Mouse (Mus musculus) forebrain, embryonic 13.5 days (tissue): ENCODE results near the gene Stk26. TPM values are rescaled to one million over a fixed set of nuclear protein-coding genes. Genes with fewer than 3 reads are reported as not detected.
A peak's percentile ranks its signal among the peaks of the same experiment; 100 is the strongest.

ENCODE experiments used
- ATAC-seq: fragments of 200-750 bp; cut with Nextera tagmentation; 2 replicates; pipeline ENCODE4 v1.8.0; 2017
- H3K27ac ChIP-seq: fragments of 300-500 bp; sonication (generic); 2 replicates; pipeline ENCODE4 v1.5.1; 2015; ENCODE audit warnings: inconsistent platforms, mild to moderate bottlenecking, moderate library complexity
- H3K27me3 ChIP-seq: fragments of 300-500 bp; sonication (generic); 2 replicates; pipeline ENCODE4 v1.6.1; 2015; ENCODE audit warnings: mild to moderate bottlenecking, inconsistent platforms
- H3K36me3 ChIP-seq: fragments of 300-500 bp; sonication (generic); 2 replicates; pipeline ENCODE4 v1.6.1; 2015; ENCODE audit warnings: mild to moderate bottlenecking, inconsistent platforms; ENCODE audit not compliant: poor library complexity, severe bottlenecking
- H3K4me1 ChIP-seq: fragments of 300-500 bp; sonication (generic); 2 replicates; pipeline ENCODE4 v1.6.1; 2015; ENCODE audit warnings: inconsistent platforms
- H3K4me2 ChIP-seq: fragments of 300-500 bp; sonication (generic); 2 replicates; pipeline ENCODE4 v1.6.1; 2015; ENCODE audit warnings: inconsistent platforms, mild to moderate bottlenecking, moderate library complexity
- H3K4me3 ChIP-seq: fragments of 300-500 bp; sonication (generic); 2 replicates; pipeline ENCODE4 v1.5.1; 2015; ENCODE audit warnings: mild to moderate bottlenecking, inconsistent platforms
- H3K9ac ChIP-seq: fragments of 300-500 bp; sonication (generic); 2 replicates; pipeline ENCODE4 v1.6.1; 2015; ENCODE audit warnings: mild to moderate bottlenecking, inconsistent platforms
- H3K9me3 ChIP-seq: fragments of 300-500 bp; sonication (generic); replicated peaks from 2 replicates; pipeline ENCODE4 v1.6.1; 2016; ENCODE audit warnings: inconsistent platforms
- WGBS: fragments of 180-500 bp; shearing (Covaris S2); methylation state at CpG from one replicate; pipeline ENCODE4 v1.1.7; 2015; 5-methylcytosine and 5-hydroxymethylcytosine counted together
- polyA plus RNA-seq: library from polyadenylated mRNA; unstranded; fragments of >200 nt; fragmentation: Nextera tagmentation; extraction: Ambion mirVana; gene quantifications from 2 replicates; pipeline ENCODE4 v1.2.1, GENCODE M21; 2015

Gene Stk26
- 1.3 and 1.4 TPM in 2 replicates for polyA plus RNA-seq

DNA sequence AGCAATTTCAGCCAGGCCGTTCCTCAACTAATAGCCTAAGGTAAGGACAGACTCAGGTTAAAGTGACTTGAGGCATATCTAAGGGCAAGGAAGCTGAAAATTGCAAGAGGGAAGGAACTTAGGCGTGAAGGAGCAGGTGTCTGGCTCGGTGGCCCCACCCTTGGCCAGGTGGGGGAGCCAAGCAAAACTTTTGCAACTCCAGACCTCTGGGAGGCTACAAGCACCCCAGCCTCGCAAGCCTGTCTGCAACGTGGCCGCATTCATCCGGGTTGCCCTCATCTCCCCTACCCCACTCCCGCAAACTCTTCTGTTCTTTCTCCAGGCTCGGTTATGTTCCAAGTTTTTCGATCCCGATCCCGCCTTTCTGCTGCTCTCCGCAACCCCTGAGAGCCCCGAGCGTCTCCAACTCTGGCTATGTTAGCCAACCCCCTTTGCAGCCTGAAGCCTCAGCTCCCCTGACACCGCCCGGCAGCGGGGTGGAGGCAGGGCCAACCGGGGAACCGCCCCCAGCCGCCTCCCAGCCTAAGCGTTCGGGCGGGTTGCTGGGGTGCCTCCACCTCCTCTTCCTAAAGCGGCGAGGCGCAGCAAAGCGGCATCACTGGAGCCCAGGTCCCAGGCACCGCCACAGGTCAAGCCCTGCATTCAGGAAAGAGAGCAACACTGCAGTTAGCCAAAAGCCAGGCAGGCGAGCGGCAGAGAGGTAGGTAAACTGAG lies at the start of gene Stk26:
Gene Stk26, plus strand, starts transcription at position 201 of the 714 bp plus-strand sequence.
- Histone ChIP-seq H3K27ac (no peak within 1 kb of the TSS), H3K9ac (peak within 1 kb of the TSS; percentile 46), H3K4me1 (no peaks in the 10 kb centered on the region), H3K4me3 (peak within 1 kb of the TSS; percentile 48), H3K36me3 (no peaks in the 10 kb centered on the region), H3K27me3 (peaks cover 7% of the 10 kb centered on the region; the same call in 1 of the 2 replicates), H3K9me3 (no peaks in the 10 kb centered on the region), H3K4me2 (peak within 1 kb of the TSS; percentile 71)
- peak; percentile 90 for ATAC-seq
- WGBS, result 31% methylated on average over 30 of the region's 31 CpGs

DNA sequence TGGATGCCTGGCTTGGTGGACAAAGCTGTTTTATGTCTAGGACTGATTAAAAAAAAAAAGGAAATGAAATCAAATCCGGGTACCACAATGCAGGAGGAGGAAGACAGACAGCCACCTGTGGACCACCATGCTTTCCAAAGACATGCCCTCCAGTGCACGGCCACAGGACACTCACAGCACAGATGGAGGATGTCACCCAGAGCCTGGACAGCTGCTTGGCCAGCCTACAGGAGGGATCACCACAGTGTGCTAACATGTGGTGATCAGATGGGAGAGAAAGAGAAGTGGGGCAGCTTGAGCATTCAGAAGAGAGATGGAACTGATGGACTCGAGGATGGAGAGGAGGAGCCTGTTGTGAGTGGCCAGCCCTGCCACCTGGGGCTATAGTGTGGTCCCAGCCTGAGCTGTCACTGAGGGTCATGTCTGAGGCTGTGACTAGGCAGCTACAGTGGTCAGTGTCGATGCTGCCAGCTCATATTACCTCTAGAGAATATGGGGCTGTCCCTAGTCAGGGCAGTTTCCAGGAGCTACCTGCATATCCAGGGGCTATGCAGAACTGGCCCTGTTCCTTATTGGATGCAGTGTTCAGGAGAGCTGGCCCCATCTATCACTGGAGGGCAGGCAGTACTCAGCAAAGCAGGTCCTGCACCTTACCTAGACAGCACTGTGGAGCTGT lies 47.7 kb upstream of the Stk26 start:
- Histone ChIP-seq H3K9ac (no peak overlapping the region), H3K9me3 (no peaks in the 10 kb centered on the region), H3K27me3 (no peaks in the 10 kb centered on the region), H3K4me3 (no peak overlapping the region), H3K27ac (no peak overlapping the region), H3K4me2 (no peak overlapping the region), H3K36me3 (no peaks in the 10 kb centered on the region), H3K4me1 (no peaks in the 10 kb centered on the region)
- 75% methylated on average over 4 of the region's 4 CpGs for WGBS
- no peak for ATAC-seq

DNA sequence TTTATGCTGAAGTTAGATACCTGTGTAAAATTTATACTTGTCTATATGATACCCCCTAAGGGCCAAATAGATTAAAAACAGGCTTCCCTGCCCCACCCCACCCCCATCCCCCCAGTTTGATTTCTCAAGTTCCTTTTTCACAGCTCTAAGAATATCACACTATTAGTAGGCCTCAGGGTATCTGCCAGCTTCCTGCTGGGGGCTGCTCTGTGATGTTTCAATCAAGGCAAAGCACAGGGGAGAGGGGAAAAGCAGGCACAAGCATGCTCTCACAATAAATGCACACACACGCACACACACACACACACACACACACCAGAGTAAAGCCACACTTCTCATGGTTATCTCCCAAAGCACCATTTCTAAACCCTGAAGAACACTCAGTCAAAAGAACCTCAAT lies 43.0 kb upstream of the Stk26 start:
- Histone ChIP-seq H3K9ac (no peak overlapping the region), H3K27ac (no peak overlapping the region), H3K4me2 (no peak overlapping the region), H3K36me3 (no peaks in the 10 kb centered on the region), H3K4me1 (0 out of 2 replicates have a peak, but pooled peaks cover 3% of the 10 kb centered on the region), H3K4me3 (no peak overlapping the region), H3K27me3 (no peaks in the 10 kb centered on the region), H3K9me3 (no peaks in the 10 kb centered on the region)
- peak; percentile 27; the same call in 1 of the 2 replicates for ATAC-seq
- 47% methylated on average over 1 of the region's 1 CpGs for WGBS

DNA sequence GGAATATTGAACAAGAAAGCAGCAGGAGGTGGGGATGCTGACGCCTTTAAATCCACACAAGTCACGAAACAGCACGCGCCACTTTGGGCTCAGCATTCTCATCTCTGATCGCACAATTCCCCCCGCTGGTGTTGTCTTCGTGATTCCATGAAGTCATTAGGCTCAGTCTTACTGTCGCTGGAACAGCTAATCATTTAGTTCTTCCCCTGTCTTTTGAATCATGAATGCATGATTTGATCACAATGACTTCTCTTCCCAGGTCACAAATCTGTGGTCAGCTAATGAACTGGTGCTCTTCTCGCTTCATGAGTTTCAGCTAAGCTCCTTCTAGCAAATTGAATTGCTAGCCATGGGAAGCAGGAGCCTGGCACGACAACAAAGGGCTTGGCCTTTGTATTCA lies 42.3 kb upstream of the Stk26 start:
- Histone ChIP-seq H3K9ac (no peak overlapping the region), H3K9me3 (no peaks in the 10 kb centered on the region), H3K4me1 (0 out of 2 replicates have a peak, but pooled peaks cover 3% of the 10 kb centered on the region), H3K36me3 (no peaks in the 10 kb centered on the region), H3K27ac (no peak overlapping the region), H3K4me2 (no peak overlapping the region; the same call in 1 of the 2 replicates), H3K4me3 (no peak overlapping the region), H3K27me3 (no peaks in the 10 kb centered on the region)
- 31% methylated on average over 10 of the region's 10 CpGs for WGBS
- ATAC-seq, result no peak

DNA sequence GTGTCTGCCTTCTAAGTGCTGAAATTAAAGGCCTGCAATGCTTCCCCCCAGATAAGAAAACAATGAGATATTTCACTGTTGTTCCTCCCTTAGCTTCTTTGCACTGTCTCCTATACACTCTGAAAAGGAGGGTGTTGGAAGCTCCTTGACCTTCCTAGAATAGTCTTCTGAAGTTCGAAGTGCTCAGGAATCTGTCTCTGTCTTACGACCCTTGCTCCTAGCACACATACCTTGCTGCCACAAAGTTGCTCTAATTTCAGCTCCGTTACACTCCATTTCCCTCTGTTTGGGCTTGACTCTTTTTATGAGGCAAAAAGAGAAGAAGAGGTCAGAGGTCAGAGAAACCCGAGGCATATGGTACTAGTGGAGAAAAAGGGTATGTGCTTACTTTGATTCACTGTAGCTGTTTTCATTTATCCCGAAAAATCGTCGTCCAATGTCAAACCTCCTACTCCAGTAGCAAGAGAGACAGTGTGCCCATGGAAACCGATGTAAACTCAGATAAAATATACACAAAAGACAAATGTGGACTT lies 41.1 kb upstream of the Stk26 start:
- no peak for ATAC-seq
- Histone ChIP-seq H3K4me2 (no peak overlapping the region), H3K4me1 (0 out of 2 replicates have a peak, but pooled peaks cover 3% of the 10 kb centered on the region), H3K36me3 (no peaks in the 10 kb centered on the region), H3K4me3 (no peak overlapping the region), H3K27ac (no peak overlapping the region), H3K9me3 (no peaks in the 10 kb centered on the region), H3K27me3 (no peaks in the 10 kb centered on the region), H3K9ac (no peak overlapping the region)
- WGBS, result 59% methylated on average over 8 of the region's 8 CpGs

DNA sequence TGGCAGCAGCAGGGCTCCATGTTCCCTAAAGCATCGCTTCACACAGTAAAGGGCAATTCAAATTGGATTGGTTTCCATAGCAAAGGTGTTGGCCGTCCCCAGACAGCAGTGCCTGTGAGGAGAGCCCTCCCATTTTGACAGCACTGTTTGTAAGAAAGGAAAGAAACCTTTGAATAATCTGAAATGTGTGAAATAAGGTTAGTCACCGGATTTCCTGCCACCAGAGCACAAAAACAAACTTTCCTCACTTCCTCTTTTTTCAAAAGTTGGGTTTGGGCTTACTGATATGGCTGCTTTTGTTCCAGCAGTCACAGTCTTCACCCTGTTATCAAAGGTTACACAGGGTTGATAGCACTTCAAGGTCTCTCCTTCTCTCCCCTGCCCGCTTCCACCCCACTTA lies 35.2 kb upstream of the Stk26 start:
- WGBS, result 58% methylated on average over 4 of the region's 4 CpGs
- H3K36me3 ChIP-seq, result no peaks in the 10 kb centered on the region
- no peak overlapping the region for H3K27ac ChIP-seq
- no peak overlapping the region for H3K4me3 ChIP-seq
- H3K9ac ChIP-seq, result no peak overlapping the region
- H3K9me3 ChIP-seq, result no peaks in the 10 kb centered on the region
- H3K4me2 ChIP-seq, result no peak overlapping the region
- ATAC-seq, result no peak
- H3K27me3 ChIP-seq, result no peaks in the 10 kb centered on the region
- H3K4me1 ChIP-seq, result no peaks in the 10 kb centered on the region

DNA sequence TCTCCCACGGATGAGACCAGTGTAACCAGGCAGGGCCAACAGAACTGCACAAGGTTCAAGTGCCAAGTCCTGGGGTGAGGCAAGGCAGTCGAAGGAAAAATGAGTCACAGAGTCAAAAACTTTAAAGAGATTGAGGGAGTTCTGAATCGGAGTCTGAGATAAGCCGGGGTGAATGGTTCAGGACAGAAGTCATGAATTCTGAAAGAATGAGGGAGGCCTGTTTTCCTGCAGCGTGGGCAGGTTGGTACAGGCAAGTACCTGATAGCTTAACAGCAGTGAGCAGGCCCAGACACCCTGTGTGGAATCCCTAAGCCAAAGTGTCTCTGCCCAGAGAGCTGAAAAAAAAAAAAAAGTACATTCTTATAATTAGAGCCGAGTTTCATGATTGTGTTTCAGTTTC lies 17.0 kb upstream of the Stk26 start:
- WGBS, result 73% methylated on average over 6 of the region's 6 CpGs
- H3K4me2 ChIP-seq, result no peak overlapping the region
- no peaks in the 10 kb centered on the region for H3K27me3 ChIP-seq
- no peaks in the 10 kb centered on the region for H3K36me3 ChIP-seq
- H3K9ac ChIP-seq, result no peak overlapping the region
- H3K4me1 ChIP-seq, result no peaks in the 10 kb centered on the region
- H3K9me3 ChIP-seq, result no peaks in the 10 kb centered on the region
- ATAC-seq, result no peak
- H3K4me3 ChIP-seq, result no peak overlapping the region
- no peak overlapping the region for H3K27ac ChIP-seq

DNA sequence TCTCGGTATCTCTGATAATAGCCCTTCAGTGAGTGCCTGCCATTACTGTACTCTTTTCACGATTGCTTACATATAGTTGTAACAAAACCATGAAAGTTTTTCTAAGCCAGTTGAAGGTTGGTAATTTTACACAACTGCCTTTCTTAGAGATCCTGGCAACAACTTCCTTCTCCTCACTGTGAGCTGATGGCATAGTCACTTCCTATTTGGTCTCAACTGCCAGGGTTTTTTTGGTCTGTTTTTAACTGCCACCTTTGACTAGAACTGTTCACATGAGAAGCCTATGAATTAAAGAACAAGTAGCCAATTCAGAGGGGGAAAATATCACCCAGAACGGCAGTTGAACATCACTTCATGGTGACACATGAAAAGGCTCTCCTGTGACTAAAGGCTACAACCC lies 5.3 kb upstream of the Stk26 start:
- H3K27me3 ChIP-seq, result no peaks in the 10 kb centered on the region
- no peak overlapping the region for H3K9ac ChIP-seq
- no peak overlapping the region for H3K4me3 ChIP-seq
- H3K9me3 ChIP-seq, result no peaks in the 10 kb centered on the region
- no peak for ATAC-seq
- H3K36me3 ChIP-seq, result no peaks in the 10 kb centered on the region
- no peak overlapping the region for H3K4me2 ChIP-seq
- H3K4me1 ChIP-seq, result no peaks in the 10 kb centered on the region
- 71% methylated on average over 3 of the region's 3 CpGs for WGBS
- no peak overlapping the region for H3K27ac ChIP-seq

DNA sequence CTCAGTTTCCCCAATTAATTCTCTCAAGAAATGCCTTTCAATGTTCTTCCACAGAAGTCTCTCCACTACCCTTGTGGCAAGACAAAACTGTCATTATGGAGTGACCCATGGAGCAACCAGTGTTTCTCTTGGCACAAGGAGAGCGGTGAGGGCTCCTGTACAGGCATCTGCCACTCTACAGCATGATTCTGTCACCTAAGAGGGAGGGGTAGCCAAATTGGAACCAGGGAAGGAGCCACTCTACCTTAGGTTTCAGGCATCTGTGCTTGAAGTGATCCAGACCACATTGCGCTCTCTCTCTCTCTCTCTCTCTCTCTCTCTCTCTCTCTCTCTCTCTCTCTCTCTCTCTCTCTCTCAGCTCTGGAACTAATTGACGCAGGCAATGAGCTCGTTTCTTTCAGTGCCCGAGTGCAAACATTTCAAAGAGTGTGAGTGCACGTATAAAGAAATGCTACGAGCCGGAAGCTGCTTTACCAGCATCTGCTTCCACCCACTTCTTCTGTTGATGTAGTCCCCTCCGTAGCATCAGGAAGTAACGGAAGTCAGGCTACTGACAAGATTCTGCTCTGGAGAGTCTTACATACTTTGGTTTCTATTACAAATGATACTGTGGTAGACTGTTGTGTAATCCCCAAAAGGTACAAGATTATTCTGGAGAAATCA lies 4.7 kb upstream of the Stk26 start:
- Histone ChIP-seq H3K9ac (no peak overlapping the region), H3K27me3 (no peaks in the 10 kb centered on the region), H3K4me3 (no peak overlapping the region), H3K9me3 (no peaks in the 10 kb centered on the region), H3K4me1 (no peaks in the 10 kb centered on the region), H3K4me2 (no peak overlapping the region), H3K27ac (no peak overlapping the region), H3K36me3 (no peaks in the 10 kb centered on the region)
- no peak for ATAC-seq
- 60% methylated on average over 10 of the region's 10 CpGs for WGBS

DNA sequence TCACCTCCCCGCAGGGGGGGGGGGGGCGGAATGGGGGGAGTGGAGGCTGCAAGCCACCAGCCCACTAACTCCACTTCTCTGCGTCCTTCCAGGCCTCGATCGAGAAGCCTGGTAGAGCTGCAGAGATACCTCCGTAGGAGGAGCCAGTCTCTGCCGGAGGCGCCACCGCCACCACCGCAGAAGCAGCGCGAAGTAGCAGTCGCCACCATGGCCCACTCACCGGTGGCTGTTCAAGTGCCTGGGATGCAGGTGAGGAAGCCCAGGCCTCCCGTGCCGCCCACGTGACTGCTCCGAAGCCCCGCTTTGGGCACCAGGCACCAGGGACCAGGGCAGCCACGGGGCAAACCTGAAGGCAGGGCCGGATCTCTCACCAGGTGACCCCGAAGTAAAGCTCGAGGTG lies 740 bp downstream of the Stk26 start:
- no peaks in the 10 kb centered on the region for H3K36me3 ChIP-seq
- ATAC-seq, result peak; percentile 76
- H3K9me3 ChIP-seq, result no peaks in the 10 kb centered on the region
- H3K9ac ChIP-seq, result peak overlapping the region; percentile 46
- WGBS, result 28% methylated on average over 22 of the region's 23 CpGs
- no peak overlapping the region for H3K27ac ChIP-seq
- H3K4me2 ChIP-seq, result peak overlapping the region; percentile 71
- H3K27me3 ChIP-seq, result peaks cover 7% of the 10 kb centered on the region; the same call in 1 of the 2 replicates
- H3K4me1 ChIP-seq, result no peaks in the 10 kb centered on the region
- H3K4me3 ChIP-seq, result peak overlapping the region; percentile 48

DNA sequence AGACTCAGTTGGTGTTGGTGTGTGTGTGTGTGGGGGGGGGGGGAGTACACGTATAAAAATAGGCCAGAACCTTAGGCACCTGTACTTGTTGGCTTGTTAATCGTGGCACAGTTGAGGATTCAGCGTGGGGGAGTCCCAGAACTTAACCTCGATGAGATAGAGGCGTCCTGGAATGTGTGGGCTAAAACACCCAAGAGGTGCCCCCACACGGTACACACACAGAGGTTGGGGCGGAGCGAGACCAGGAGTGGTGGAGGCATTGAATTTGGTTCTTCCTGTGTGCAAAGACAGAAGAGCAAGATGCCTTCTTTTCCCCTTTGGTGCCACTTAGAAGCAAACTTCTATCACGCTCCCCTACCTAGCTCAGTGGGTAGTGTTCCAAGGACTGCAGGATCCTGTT lies 1.2 kb downstream of the Stk26 start:
- Histone ChIP-seq H3K9ac (no peak overlapping the region), H3K27ac (no peak overlapping the region), H3K4me1 (no peaks in the 10 kb centered on the region), H3K9me3 (no peaks in the 10 kb centered on the region), H3K27me3 (peaks cover 7% of the 10 kb centered on the region; the same call in 1 of the 2 replicates), H3K4me2 (peak overlapping the region; percentile 71), H3K4me3 (peak overlapping the region; percentile 48), H3K36me3 (no peaks in the 10 kb centered on the region)
- ATAC-seq, result no peak
- WGBS, result 44% methylated on average over 9 of the region's 9 CpGs
